Mouse (Mus musculus) 3T3-L1 (cell line): ENCODE measurements around the gene Shc1.

Experiments
- DNase-seq: peaks from one replicate; pipeline ENCODE4 v3.0.0-alpha.2; 2015; ENCODE audit warnings: low read depth, low spot score

The Shc1 gene

GRCm38 (mm10) chr3:89448720-89449537 lies 30.7 kb downstream of the Shc1 start:
- no peak for DNase-seq

DNA sequence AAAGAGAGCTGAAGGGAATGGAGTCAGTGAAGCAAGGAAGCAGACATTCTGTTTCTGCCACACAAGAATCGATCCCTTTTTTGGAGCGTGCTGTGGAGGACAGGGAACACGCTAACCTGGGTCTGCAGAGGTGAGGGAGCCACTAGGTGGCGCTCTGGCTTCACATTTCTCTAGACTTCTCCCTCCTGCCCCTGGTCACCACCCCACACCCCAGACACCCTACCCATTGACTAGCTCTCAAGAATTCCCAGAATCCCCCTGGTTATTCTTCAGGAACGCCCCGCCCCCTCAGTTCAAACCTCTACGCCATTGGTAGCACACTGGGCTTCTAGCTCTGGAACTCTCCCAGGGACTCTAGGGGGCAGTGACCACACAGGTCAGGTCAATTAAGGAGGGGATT lies 31.3 kb downstream of the Shc1 start:
- DNase-seq: peak; percentile 79

DNA sequence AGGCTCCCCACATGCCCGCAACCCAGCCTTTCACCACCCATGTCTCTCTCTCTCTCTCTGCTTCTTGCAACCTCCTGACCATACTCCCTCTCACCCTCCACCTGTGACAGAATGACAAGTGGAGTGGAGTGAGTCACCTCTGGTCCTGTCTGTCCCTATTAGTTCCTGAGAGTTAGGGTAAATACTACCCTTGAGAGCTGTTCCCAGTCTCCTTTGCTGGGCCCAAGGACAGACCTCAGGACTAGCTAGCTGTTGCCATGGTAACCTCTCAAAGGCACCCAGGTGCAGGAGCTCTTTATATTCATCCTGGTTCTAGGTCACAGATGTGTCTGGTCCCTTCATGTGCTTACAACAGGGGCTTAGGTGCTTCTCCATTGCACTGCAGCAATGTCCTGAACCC lies 33.7 kb downstream of the Shc1 start:
- no peak for DNase-seq

- no peak for DNase-seq
Measured at GRCm38 (mm10) chr3:89454401-89455177, 36.3 kb downstream of the Shc1 start, which contains the start of gene Pmvk. Gene Pmvk (plus strand): TSS chr3:89454541.

DNA sequence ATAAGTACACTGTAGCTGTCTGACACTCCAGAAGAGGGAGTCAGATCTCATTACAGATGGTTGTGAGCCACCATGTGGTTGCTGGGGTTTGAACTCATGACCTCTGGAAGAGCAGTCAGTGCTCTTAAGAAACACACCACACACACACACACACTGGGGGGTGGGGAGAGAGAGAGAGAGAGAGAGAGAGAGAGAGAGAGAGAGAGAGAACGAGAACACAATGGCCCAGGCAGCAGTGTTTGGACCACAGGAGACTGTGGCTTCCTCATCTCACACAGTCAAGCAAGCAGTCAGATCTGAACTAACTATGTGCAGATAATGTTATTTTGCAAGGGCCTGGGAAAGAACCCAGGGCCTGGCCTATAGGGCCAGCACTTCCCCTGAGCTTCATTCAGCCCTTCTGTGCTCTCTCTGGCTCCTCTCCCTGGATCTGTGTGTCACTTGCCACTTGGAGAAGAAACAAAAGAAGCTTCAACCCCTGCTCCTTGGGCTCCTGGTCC lies 37.6 kb downstream of the Shc1 start:
- peak; percentile 36 for DNase-seq

GRCm38 (mm10) chr3:89456726-89457665 lies 38.8 kb downstream of the Shc1 start:
- DNase-seq: peak; percentile 81

DNA sequence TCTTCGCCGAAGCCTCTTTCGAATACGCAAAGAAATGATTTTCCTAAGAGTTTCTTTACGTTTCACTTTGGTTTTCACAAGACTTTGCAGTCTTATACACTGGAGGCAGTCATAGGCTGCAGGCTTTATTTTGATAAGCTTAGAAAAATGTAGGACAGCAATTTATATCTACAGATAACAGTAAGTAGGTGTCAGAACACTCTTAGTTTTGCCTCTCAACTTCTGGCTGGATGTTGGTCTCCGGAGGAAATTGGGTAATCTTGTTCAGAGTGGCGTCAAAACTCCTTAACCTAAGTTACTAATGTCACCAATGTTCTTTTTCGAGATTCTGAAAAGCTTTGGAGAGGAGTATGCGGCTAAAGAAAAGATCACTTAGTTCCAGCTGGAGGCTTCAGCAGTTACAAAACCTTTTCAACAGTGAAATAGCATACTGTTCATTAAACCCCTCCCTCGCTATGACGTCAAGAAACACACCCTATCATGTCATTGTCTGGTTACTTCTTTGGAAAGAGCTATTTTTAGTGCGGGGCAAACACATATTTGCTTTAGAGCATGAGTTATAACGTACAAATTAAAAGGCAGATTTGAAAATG lies 40.2 kb downstream of the Shc1 start:
- DNase-seq: no peak

DNA sequence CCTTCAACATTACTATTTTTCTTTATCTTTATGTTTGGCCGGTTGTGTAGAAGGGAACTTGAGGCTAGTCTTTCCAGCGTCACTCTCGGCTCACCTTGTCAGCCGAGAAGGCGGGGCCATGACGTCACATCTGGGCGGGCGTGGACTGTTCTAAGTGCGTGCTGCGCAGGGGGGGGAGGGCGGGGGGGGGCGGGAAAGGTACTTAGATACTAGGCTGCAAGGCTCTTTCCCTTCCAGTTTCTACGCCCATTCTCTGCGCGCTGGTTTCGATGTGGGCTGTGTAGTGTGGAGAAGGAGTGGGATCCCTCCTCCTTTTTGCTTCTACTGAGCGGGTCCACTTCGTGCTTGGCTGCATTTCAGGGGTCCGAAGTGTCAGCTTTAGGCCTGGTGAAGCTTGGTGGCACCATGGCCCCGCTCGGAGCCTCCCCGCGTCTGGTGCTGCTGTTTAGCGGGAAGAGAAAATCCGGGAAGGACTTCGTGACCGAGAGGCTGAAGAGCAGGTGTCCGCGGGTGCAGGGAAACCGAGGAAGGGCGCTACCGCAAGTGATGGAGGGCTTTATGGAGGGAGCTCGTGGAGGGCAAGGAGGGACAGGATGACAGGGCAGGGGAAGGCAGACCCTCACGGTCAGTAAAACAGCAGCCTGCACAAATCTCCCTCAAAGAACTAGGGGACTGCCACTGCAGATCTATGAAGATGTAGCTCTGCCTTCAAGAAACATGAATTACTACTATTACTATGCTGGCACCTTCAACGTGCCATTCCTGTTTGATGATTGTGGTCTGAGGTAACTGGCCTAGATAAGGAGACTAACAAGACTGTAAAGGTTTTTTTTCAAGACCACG lies 40.9 kb downstream of the Shc1 start:
- peak; percentile 92 for DNase-seq

DNA sequence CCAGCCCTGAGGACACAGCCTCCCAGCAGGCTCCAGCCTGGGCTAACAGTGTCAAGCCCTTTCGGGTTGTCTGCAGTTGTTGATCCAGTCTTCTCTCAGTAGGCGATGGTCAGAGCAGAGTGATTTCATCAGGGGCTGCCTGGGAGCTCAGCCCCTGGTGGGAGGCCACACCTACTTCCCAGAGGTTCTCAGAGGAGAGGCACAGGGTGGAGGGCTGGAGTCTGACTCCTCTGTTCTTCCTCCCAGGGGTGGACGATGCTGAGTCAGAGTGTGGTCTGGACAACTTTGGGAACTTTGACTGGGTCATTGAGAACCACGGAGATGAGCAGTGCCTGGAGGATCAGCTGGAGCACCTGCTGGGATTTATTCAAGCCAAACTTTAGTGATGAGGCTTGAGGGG lies 50.0 kb downstream of the Shc1 start:
- DNase-seq: peak; percentile 75

DNA sequence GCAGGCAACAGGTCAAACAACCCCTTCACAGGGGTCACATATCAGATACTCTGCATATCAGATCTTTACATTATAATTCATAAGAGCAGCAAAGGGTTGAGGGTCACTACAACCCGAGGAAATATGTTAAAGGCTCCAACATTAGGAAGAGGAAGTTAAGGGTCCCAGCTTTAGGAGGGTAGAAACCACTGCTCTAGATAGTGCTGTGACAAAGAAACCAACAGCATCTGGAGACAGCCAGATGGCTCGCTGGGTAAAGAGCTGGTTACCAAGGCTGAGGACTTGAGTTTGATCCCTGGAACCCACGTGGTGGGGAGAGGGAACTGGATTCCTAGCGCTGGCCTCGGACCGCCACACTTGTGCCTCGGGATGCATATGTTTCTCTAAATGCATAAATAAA lies 54.0 kb downstream of the Shc1 start:
- DNase-seq: no peak

DNA sequence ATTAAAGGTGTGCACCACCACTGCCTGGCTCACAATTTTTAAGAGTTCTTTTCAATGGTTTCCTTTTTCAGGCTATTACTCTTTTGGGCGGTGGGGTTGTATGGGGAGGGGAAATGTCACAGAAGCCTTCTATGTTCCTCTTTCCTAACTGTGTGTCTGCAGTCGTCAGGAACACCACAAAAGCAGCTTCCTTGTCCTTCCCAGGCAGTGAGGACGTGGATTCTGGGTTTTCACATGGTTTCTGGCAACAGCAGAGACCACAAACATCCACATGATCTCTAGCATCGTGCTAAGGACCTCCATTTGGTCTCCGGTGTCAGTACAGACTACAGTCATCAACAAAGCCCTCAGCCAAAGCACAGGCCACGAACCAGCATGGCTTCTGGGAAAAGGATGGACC lies 55.6 kb downstream of the Shc1 start:
- no peak for DNase-seq

- DNase-seq: no peak
Measured at GRCm38 (mm10) chr3:89479055-89479454, 60.8 kb downstream of the Shc1 start.
